Mouse (Mus musculus): Measurements from ENCODE around the gene Prom2.

- no peak for TF ChIP-seq CTCF (IDR thresholded peaks at IDR 0.05; ENCODE audit: borderline replicate concordance, extremely low read depth, insufficient read depth, insufficient read length)
- no peak for TF ChIP-seq POLR2A (IDR thresholded peaks at IDR 0.05; ENCODE audit: borderline replicate concordance, extremely low read depth, insufficient read depth, insufficient read length, poor library complexity, severe bottlenecking)
Measured at GRCm38 (mm10) chr2:127496321-127496720, 44.9 kb downstream of the Prom2 start.
